Mouse (Mus musculus) brown adipose tissue, adult 24 weeks (tissue): ENCODE results near the gene Apbb2. TPM values are rescaled to one million over a fixed set of nuclear protein-coding genes. Genes with fewer than 3 reads are reported as not detected.
A peak's percentile ranks its signal among the peaks of the same experiment; 100 is the strongest.

Experiments
- H3K27ac ChIP-seq: fragments of 200-500 bp; replicated peaks from 2 replicates; pipeline ENCODE4 v1.5.1; 2012; ENCODE audit warnings: low read depth, mild to moderate bottlenecking, low read length
- H3K4me1 ChIP-seq: fragments of 200-500 bp; 2 replicates; pipeline ENCODE4 v1.6.1; 2012; ENCODE audit warnings: low read length, mixed read lengths; ENCODE audit not compliant: control insufficient read depth, insufficient read depth, insufficient read length
- H3K4me3 ChIP-seq: fragments of 200-500 bp; 2 replicates; pipeline ENCODE4 v1.5.1; 2012; ENCODE audit warnings: low read depth, mild to moderate bottlenecking, low read length, moderate library complexity; ENCODE audit not compliant: insufficient read depth
- polyA plus RNA-seq: library from polyadenylated mRNA; stranded (reverse); fragments of >200 nt; gene quantifications from 2 replicates; pipeline ENCODE4 v1.2.4, GENCODE M21; 2012; ENCODE audit not compliant: missing spikeins, insufficient read depth, insufficient read length

Apbb2 gene
- polyA plus RNA-seq, 1 experiment: 3.5 TPM

GRCm38 (mm10) chr5:66579066-66579465, 39.5 kb downstream of the Apbb2 start:
- H3K27ac ChIP-seq: 0 out of 2 replicates have a peak overlapping the region, but pooled peaks have one; percentile 23

DNA sequence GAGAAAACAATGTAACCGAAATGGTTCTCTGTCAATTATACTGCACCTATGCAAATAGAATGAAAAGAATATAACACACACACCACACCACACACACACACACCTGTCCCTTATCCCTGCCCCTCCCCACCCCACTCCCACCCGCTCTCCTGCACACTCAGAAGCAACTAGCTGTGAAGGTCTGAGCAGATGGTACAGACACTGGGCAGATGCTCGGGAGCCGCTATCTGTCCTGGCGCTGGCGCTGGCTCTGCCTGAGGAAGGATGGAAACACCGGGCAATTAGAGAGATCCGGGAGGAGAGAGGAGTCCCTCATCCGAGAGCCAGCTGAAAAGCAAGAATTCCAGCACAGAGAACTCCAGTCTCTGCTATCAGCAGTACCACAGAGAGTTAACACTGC, 42.3 kb downstream of the Apbb2 start:
- Histone ChIP-seq H3K4me3 (no peak overlapping the region), H3K27ac (no peak overlapping the region), H3K4me1 (peaks cover 38% of the 10 kb centered on the region)

More at GRCm38 (mm10) chr5:66579066-66579465, 39.5 kb downstream of the Apbb2 start:
- H3K4me1 ChIP-seq: peaks cover 33% of the 10 kb centered on the region
- H3K4me3 ChIP-seq: no peak overlapping the region

GRCm38 (mm10) chr5:66575148-66575547, 43.4 kb downstream of the Apbb2 start:
- peak overlapping the region; percentile 20; the same call in 1 of the 2 replicates for H3K4me3 ChIP-seq
- H3K27ac ChIP-seq: peak overlapping the region; percentile 84
- peaks cover 37% of the 10 kb centered on the region for H3K4me1 ChIP-seq

- Histone ChIP-seq H3K4me1 (peaks cover 44% of the 10 kb centered on the region), H3K27ac (no peak overlapping the region)
Observed at GRCm38 (mm10) chr5:66573266-66573665, 45.3 kb downstream of the Apbb2 start.

DNA sequence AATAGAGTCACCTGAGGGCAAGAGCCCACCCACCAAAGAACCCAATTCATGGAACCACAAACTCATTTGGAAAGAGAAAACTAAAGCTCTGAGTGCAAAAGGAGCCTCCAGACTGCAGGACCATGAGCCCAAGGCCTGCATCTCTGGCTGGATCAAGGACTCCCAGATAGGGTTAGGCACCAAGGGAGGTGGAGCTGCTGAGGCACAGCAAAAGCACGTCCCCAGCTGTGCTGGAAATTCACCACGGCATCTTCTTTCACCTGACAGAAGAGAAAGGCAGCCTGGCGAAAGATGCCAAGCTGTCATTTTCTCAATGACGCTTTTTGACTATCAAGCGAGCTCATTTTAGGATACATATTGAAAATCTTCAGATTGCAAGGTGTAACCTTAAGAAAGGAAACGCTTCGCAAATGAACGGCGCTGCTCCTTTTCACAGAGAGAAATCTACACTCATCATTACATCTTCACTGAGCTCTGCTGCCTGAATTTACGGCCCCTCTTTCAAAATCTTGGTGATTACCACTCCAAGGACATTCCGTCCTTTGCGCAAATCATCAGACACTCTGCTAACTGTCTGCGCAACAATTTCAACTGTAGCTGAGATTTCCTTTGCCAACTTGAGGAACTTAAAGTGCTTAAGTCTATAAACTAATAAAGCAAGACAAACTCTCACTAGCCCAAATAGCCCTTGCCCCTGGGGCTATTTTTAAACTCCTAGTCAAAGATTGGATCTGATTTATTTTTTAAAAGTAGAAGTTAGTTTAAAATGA, 46.3 kb downstream of the Apbb2 start:
- Histone ChIP-seq H3K4me1 (peaks cover 46% of the 10 kb centered on the region), H3K27ac (no peak overlapping the region), H3K4me3 (no peak overlapping the region)

More at GRCm38 (mm10) chr5:66573266-66573665, 45.3 kb downstream of the Apbb2 start:
- no peak overlapping the region for H3K4me3 ChIP-seq

DNA sequence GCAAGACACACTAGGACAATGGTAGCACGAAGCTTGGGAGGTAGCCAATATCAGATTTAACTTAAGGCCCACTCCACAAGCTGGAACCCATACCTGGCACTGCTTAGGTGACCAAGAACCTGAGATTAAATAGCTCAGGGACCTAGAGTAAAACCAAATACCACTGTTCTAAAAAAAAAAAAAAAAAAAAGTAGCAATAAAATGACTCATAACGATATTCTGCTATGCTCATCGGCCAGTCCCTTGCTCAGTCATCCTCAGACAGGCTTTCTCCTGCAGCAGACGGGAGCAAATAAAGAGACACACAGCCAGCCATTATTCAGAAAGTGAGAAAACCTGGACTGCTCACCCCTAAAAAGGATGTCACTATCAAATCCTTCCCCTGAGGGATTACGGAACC, 47.9 kb downstream of the Apbb2 start:
- Histone ChIP-seq H3K4me1 (peaks cover 46% of the 10 kb centered on the region), H3K27ac (no peak overlapping the region), H3K4me3 (no peak overlapping the region)

DNA sequence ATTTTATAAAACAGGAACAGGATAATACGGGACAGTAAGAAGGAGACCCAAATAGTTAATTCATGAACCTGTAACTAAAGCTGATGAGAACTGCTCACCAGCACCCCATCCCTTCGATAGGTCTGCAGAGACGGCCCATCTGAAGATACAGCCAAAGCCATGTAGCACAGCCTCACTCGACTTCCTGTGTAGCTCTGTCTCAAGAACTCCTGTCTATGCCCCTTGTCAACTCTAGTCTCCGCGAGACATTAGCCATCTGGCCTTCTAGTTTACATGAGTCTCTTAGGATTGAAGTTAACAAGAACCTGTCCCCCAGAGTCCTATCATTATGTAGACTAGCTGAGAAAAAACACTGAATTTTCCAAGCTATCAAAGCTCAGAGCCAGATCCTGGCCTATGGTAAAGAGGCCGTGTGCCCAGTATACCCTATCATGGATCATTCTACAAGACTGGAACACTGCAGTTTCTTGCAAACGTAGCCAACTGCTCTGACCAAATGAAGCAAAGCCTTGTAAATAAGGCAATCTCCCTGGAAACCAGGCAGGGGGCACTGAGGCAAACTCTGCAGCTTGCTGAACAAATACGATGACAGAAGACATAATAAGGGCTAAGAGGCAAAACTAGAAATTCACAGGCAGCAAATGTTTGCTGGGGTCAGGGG, 49.3 kb downstream of the Apbb2 start:
- no peak overlapping the region for H3K4me3 ChIP-seq
- no peak overlapping the region for H3K27ac ChIP-seq
- peaks cover 44% of the 10 kb centered on the region for H3K4me1 ChIP-seq

- Histone ChIP-seq H3K4me1 (peaks cover 39% of the 10 kb centered on the region), H3K4me3 (no peak overlapping the region), H3K27ac (peak overlapping the region; percentile 58)
Observed at GRCm38 (mm10) chr5:66568002-66568401, 50.6 kb downstream of the Apbb2 start.

GRCm38 (mm10) chr5:66567424-66567823, 51.2 kb downstream of the Apbb2 start:
- Histone ChIP-seq H3K27ac (peak overlapping the region; percentile 38), H3K4me3 (no peak overlapping the region), H3K4me1 (peaks cover 36% of the 10 kb centered on the region)

- peak overlapping the region; percentile 92 for H3K27ac ChIP-seq
- H3K4me1 ChIP-seq: peaks cover 31% of the 10 kb centered on the region
- no peak overlapping the region for H3K4me3 ChIP-seq
Observed at GRCm38 (mm10) chr5:66559591-66560175, 58.9 kb downstream of the Apbb2 start.

DNA sequence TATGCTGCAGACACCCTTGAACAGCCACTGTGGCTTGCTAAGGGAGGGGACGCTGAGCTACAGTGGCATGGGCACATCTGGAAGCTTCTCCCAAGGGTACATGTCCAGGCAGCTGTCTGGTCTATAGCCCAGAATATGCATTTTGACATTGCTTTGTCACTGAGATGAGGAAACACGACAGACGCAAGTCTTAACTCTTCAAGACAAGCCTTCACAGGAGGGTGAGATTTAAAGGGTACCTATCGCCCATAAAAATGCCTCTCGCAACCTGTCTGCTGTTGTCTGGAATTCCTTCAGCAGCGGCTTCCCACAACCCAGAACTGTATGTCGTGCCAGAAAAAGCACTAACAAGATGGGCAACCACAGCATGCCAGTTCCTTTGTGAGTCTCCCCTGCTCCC, 60.5 kb downstream of the Apbb2 start:
- peak overlapping the region; percentile 73 for H3K27ac ChIP-seq
- H3K4me3 ChIP-seq: no peak overlapping the region
- peaks cover 39% of the 10 kb centered on the region for H3K4me1 ChIP-seq

DNA sequence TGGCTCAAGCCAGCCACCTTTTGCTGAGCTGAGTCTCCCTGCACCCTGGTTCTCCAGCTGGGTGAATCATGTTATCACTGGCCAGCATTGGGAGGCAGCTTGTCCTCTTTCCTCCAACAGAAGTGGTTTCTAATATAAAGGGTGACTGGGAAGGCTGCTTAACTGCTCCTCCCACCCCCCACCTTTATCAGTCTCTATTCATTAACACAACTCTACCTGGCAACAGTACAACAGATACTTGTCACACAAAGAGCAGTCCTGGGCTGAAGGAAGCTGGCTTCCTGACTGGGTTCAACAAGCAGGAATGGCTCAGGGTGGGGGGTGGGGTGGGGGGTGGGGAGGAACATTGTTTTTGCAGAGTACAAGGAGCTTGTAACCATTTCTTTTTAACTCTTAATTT, 64.7 kb downstream of the Apbb2 start:
- H3K4me1 ChIP-seq: peaks cover 36% of the 10 kb centered on the region
- no peak overlapping the region for H3K4me3 ChIP-seq
- H3K27ac ChIP-seq: peak overlapping the region; percentile 79

- H3K4me1 ChIP-seq: peaks cover 39% of the 10 kb centered on the region
- no peak overlapping the region for H3K27ac ChIP-seq
- no peak overlapping the region for H3K4me3 ChIP-seq
Observed at GRCm38 (mm10) chr5:66552246-66552645, 66.3 kb downstream of the Apbb2 start.

- Histone ChIP-seq H3K27ac (no peak overlapping the region; the same call in 1 of the 2 replicates), H3K4me3 (no peak overlapping the region), H3K4me1 (peaks cover 41% of the 10 kb centered on the region)
Observed at GRCm38 (mm10) chr5:66550292-66550691, 68.3 kb downstream of the Apbb2 start.

DNA sequence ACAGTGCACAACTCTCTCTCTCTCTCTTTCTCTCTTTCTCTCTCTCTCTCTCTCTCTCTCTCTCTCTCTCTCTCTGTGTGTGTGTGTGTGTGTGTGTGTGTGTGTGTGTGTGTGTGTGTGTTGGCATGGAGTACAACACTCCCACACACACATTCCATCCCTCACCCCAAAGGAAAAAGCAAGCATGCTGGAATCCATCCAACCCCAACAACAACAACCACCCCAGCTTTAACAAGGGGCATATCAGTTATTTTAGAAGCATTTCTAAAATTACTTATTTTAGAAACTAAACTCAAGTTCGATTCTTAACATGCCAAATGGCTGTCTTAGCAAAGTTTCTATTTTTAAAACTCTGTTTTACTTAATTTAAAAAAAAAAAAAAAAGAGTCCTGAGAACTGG, 68.9 kb downstream of the Apbb2 start:
- Histone ChIP-seq H3K27ac (no peak overlapping the region), H3K4me1 (peaks cover 37% of the 10 kb centered on the region), H3K4me3 (no peak overlapping the region)
